Mouse (Mus musculus) urinary bladder, postnatal 14 days (tissue): Measurements from ENCODE around the gene Slc7a3.
"Not testable (repeated sequence)": the region's sequence is repeated elsewhere in the genome, so short reads cannot be mapped to it uniquely, and the experiment has no call there.

Experiments
- DNase-seq: peaks from one replicate; pipeline ENCODE4 v3.0.0; 2021; ENCODE audit warnings: low spot score

Slc7a3 gene

DNA sequence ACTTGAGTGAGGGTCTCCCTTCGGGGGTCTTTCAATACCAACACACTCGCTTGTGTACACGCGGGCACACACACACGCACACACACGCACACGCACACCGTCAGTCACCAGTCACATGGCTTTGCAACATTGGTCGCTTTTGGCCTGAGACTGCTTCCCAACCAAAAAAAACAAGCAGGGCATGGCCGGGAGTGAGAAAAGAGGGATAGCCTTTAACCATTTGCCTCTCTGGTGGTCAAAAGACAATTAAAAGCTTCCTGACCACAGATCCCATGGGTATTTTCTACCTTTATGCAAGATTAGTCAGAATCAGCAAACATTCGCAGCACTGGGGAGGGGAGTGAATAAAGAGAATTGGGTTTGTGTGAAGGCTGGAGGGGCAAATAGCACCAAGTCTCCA is at the start of gene Slc7a3:
Gene Slc7a3, minus strand, starts transcription at position 101 of the 400 bp plus-strand sequence.
- DNase-seq: no peak

DNA sequence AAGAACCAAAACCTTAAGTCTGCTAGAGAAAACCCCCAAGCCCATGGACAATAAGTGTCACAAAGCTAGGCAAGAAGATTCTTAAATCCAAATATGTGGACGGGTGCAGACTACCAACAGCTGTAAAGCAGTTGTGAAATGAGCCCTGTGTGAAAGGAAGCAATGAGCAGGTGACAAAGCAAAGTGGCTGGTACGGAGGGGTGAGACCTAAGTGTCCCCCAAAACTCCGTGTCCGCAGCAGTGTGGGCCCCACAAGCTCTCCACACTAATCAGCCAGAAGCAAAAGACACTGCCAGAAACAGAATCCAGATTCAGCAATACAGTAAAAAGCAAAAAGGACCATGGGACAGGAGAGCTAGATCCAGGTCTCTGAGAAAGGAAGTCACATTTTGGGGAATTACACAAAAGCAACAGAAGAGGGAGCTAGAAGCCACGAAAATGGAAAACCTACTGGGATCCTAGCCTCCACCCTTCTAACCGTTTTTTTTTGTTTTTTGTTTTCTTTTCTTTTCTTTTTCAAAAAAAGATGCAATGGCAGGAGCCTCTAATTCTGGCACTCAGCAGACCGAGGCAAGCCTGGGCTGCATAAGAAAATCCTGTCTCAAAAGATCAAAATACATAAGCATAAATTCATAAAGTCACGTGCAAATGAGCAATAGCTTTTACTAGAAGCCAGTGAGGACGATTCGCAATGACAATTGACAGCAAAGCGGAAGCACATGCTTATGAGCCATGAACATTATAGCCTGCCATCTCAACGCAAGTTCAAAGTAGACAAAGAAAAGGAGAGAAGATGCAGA is 46.4 kb upstream of the Slc7a3 start:
- no peak for DNase-seq

DNA sequence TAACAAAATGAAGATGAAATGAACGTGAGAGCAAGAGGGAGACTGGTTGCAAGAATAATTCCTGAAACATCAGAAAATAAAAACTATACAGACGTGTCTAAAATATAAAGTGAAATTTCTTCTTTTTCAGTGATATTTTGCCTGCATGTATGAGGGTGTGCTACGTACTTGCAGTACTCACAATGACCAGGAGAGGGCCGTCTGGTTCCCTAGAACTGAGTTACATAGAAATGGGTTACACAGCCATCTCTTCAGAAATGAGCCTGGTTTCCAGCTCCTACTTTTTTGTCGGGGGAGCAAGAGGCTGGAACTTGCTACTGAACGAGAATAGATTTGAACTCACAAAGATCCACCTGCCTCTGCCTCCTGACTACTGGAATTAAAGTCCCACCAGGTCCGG is 45.2 kb upstream of the Slc7a3 start:
- DNase-seq: peak; percentile 70

DNA sequence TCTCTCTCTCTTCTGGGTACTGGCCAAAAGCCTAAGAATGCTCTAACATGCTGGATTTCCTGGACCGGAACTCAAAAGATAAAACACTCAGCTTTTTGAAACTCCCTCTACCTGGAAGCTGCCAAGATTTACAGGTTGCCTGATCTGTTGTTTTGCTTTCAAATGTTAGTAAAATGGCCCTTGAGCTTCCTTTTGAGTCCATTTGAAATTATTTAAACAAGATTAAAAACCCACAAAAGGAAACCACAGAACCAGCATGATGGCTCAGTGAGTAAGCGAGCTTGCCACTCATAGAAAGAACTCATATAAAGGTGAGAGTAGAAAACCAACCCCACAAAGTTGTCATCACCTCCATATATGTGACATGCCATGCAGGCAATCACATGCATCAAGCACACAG is 42.7 kb upstream of the Slc7a3 start:
- DNase-seq: no peak

DNA sequence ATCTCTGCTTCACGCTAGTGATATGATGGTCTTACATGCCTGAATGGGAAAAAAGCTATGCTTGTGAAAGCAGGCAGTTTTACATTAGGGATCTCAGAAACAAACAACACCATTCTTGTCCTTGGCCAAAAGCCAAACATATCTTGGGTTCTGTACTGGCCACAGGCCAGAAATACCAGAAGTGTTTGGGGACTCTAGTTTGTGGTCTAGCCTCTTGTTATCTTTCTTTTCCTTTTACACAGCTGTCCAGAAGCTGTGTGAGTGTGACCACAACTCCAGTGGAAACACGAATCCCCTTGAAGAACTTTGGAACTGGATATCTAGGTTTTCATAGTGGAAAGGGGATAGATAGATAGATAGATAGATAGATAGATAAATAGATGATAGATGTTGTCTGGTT is 41.2 kb upstream of the Slc7a3 start:
- no peak for DNase-seq

DNA sequence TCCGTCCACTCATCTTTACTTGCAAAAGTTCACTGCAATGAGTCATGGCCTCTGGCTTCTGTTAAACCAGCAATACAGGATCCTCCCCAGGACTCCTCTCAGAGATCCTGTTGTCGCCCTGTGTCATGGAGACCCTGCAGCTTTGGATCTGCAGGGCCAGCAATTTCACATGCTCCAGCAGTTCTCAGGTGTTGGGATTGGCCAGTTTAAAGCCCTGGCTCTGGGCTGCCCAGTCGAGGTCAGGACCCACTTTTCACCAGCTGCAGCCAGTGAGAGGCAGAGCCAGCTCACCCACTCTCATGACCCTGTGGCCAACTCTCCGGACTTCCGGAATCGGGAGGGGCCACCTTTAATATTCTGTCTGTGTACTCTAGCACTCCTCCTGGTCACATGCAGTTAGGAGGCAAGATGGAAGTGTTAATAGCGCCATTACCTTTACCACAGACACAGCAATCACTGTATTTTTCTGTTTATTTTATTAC is 40.7 kb upstream of the Slc7a3 start:
- DNase-seq: peak; percentile 7

DNA sequence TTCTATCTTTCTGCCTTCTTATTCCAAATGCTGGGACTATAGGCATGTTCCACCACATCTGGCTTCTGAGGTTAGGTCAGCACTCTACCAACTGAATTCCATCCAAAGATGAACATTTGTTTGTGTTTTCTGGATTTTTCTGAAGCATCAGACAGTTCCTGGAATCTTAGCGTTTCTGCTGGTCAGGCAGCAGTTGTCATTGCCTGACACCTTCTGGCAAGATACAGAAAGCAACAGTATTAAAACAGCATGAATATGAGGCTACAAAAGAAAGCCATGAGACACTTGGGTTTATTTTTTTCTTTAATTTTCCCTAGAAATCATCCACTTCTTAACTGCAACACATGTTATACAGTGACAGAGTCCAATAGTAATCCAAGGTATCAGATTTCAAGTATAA is 34.7 kb upstream of the Slc7a3 start:
- DNase-seq: no peak

DNA sequence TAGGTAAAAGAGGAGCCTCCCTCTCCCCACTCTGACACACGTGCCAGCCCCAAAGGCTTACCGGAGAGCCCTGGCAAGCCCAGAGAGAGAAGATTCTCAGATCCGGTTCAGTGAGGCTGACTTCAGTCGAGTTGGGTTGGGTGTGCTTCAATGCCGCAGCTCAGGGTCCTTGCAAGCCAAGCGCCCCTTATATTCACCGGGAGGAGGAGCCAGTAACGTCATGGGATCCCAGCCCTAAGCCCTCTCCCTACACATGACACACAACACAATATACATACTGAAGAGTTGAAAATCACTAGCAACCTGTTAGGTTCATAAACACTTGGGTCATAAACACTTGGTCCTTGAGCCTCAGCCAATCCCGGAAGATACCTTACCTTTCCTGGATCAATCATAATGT is 609 bp downstream of the Slc7a3 start:
- DNase-seq: not testable (repeated sequence)

DNA sequence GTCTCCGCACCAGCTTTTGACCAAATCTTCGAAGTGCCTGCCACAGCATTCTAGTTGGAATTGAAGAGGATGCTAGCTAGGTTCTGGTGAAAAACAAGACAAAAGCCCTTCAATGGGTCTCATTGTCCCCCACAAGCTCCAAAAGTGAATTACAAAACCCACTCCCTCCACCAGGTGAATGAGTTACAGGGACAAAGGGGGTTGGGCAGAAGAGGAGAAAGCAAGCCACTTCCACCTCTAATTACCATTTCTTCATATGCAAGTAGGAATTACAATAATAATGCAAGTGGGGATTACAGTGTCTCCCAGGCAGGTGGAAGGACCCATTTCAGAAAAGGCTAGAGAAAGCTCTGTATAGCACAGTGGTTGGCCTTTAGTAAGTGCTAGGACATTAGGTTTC is 1.6 kb downstream of the Slc7a3 start:
- no peak for DNase-seq

DNA sequence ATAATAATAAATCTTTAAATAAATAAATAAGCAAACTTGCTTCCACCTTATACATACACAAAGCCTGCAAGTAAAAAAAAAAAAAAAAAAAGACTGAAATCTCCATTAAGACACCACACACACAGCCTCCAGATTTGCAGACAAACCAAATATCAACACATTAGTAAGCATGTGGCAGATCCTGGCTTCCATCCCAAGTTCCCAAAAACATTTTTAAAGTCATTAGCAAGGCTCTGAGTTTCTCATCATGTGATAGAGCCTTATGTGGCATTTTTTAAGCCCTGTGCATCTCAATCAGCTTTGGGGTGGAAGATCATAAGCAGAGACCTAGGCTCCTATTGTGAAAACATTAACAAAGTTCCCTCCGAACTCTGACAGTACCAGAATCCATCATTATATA is 20.6 kb downstream of the Slc7a3 start:
- no peak for DNase-seq

DNA sequence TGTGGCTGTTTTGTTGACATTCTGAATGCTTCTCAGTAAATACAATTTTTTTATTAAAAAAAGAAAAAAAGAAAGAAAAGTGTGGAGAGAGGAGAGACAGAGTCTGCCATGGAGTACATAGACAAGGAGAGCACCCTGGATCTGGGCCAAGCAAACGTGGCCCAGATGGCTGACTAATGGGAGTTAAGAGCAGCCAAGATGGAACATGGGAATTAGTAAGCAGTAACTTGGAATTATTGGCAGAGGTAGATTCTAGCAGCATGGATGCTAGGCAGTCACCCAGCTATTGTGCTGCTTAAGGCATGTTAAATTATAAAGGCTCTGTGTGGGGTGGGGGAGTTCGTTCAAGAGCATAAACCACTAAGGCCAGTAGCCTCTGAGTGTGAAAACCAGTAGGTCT is 22.3 kb downstream of the Slc7a3 start:
- no peak for DNase-seq

DNA sequence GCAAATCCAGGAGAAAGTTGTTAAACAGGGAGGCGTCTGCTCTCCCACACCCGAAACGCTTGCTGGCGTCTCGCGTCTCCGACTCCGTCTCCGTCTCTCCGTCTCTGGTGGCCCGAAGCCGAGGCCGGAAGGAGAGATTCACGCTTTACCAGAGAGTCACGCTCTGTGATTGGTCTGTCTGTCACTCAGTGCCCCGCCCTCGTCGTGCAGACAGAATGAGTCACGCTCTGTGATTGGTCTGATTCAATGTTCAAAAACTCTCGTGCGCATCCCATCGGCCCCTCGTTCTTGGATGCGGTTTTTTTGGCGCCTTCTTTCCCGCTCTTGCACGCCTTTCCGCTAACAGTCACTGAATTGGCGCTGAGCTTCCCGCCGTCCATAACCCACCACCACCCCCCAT is 26.3 kb downstream of the Slc7a3 start, which contains the start of gene Tex11:
Gene Tex11, minus strand, starts transcription at position 127 of the 400 bp plus-strand sequence.
- no peak for DNase-seq
